8 mouse cellular contexts compared by ENCODE assay signal in the genomic region with DNA sequence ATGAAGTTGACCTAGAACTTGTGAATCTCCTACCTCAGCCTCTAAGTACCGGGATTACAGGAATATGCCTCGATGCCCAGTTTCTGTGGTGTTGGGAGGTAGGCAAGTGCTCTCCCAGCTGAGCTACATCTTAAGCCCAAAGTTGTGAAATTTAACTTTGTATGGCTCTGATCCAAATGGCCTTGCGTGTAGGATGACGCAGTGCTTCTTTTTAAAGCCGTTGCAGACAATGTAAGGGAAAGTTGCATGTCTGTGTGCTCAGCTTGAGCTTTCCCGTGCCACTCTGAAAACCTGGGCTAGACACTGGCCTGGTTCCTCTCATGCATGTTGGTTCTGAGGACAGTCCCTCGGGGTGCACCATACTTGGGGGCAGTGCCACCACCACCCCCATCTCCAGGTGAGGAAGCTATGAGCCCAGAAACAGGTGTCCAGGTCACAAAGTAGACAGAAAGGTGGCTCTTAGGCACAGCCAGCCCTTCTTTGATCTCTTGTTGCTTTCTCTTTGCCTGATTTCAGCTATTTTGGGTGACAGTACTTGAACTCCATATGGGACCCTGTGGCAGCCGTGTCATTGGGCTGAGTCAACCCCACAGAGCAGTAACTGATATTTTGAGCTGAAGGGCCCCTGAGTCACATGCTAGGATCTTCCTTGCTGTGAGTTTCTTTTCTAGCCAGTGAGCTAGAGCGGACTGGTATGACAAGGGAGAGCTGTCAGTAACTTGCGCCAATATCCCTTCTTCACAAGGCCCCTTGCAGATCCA. TPM values are rescaled to one million over a fixed set of nuclear protein-coding genes. Genes with fewer than 3 reads are reported as not detected.
DNase-seq lines count a peak whose midpoint lies in the region; ATAC-seq and TF ChIP-seq lines count a peak whose summit lies in the region.

No protein-coding gene starts in this region.

- no peak overlapping the region for H3K4me3 ChIP-seq in forebrain, embryonic 13.5 days
- H3K4me3 ChIP-seq in forebrain, embryonic 11.5 days (ENCODE audit: low read depth, low read length): no peak overlapping the region
- H3K4me3 ChIP-seq in brown adipose tissue, adult 24 weeks (ENCODE audit: insufficient read depth, low read depth, low read length): peak overlapping the region; percentile 19
- H3K4me3 ChIP-seq in intestine, postnatal 0 days (ENCODE audit: low read depth, low read length): no peak overlapping the region
- no peak overlapping the region for H3K4me3 ChIP-seq in neural tube, embryonic 14.5 days (ENCODE audit: low read depth, low read length)

- peaks cover 53% of the 10 kb centered on the region for H3K4me1 ChIP-seq in forebrain, embryonic 13.5 days
- peaks cover 21% of the 10 kb centered on the region; the same call in 1 of the 2 replicates for H3K4me1 ChIP-seq in forebrain, embryonic 11.5 days (replicated peaks; ENCODE audit: control insufficient read depth, insufficient read depth, low read length)
- peaks cover 39% of the 10 kb centered on the region for H3K4me1 ChIP-seq in brown adipose tissue, adult 24 weeks (ENCODE audit: control insufficient read depth, insufficient read depth, insufficient read length, low read length)
- H3K4me1 ChIP-seq in intestine, postnatal 0 days (replicated peaks; ENCODE audit: control insufficient read depth, insufficient read depth, low read length): peaks cover 20% of the 10 kb centered on the region
- peaks cover 46% of the 10 kb centered on the region for H3K4me1 ChIP-seq in neural tube, embryonic 14.5 days (ENCODE audit: control insufficient read depth, insufficient read depth, low read length)

- H3K27ac ChIP-seq in forebrain, embryonic 13.5 days: peak overlapping the region; percentile 49
- H3K27ac ChIP-seq in forebrain, embryonic 11.5 days (ENCODE audit: low read depth, low read length): no peak overlapping the region
- peak overlapping the region; percentile 96 for H3K27ac ChIP-seq in brown adipose tissue, adult 24 weeks (replicated peaks; ENCODE audit: low read depth, low read length)
- peak overlapping the region; percentile 70 for H3K27ac ChIP-seq in intestine, postnatal 0 days (ENCODE audit: low read depth, low read length)
- H3K27ac ChIP-seq in neural tube, embryonic 14.5 days (ENCODE audit: low read depth, low read length): peak overlapping the region; percentile 78

- no peak for TF ChIP-seq CTCF in intestine, postnatal 0 days (IDR thresholded peaks at IDR 0.05; ENCODE audit: low read depth)

- H3K27me3 ChIP-seq in forebrain, embryonic 13.5 days: no peaks in the 10 kb centered on the region
- H3K27me3 ChIP-seq in forebrain, embryonic 11.5 days (ENCODE audit: control insufficient read depth, insufficient read depth, low read length): no peaks in the 10 kb centered on the region
- no peaks in the 10 kb centered on the region for H3K27me3 ChIP-seq in intestine, postnatal 0 days (replicated peaks; ENCODE audit: control insufficient read depth, insufficient read depth, low read length)
- no peaks in the 10 kb centered on the region for H3K27me3 ChIP-seq in neural tube, embryonic 14.5 days (ENCODE audit: control insufficient read depth, insufficient read depth, low read length)

- no peaks in the 10 kb centered on the region for H3K9me3 ChIP-seq in forebrain, embryonic 13.5 days (replicated peaks)
- H3K9me3 ChIP-seq in forebrain, embryonic 11.5 days (ENCODE audit: control insufficient read depth, low read length): no peaks in the 10 kb centered on the region
- no peaks in the 10 kb centered on the region for H3K9me3 ChIP-seq in intestine, postnatal 0 days (ENCODE audit: control insufficient read depth)
- H3K9me3 ChIP-seq in neural tube, embryonic 14.5 days (ENCODE audit: control insufficient read depth, low read length): no peaks in the 10 kb centered on the region

- ATAC-seq in forebrain, embryonic 13.5 days: no peak
- no peak for ATAC-seq in forebrain, embryonic 11.5 days (replicated peaks; ENCODE audit: low FRiP score)
- no peak for ATAC-seq in intestine, postnatal 0 days
- no peak for ATAC-seq in neural tube, embryonic 14.5 days (ENCODE audit: low read depth)

- DNase-seq in forebrain, embryonic 11.5 days (ENCODE audit: low spot score): no peak
- DNase-seq in 3134 (ENCODE audit: extremely low read depth, insufficient read length, low spot score): peak; percentile 51
- no peak for DNase-seq in layer of hippocampus, postnatal 10 days (ENCODE audit: low spot score in 2 of 2)
- no peak for DNase-seq in cerebellum, postnatal 36 days

- WGBS in forebrain, embryonic 13.5 days: 83% methylated on average over 10 of the region's 10 CpGs
- 87% methylated on average over 10 of the region's 10 CpGs for WGBS in forebrain, embryonic 11.5 days
- 59% methylated on average over 10 of the region's 10 CpGs for WGBS in intestine, postnatal 0 days
- 78% methylated on average over 10 of the region's 10 CpGs for WGBS in neural tube, embryonic 14.5 days

- no peaks in the 10 kb centered on the region for H3K36me3 ChIP-seq in forebrain, embryonic 13.5 days (ENCODE audit: poor library complexity, severe bottlenecking)
- no peaks in the 10 kb centered on the region for H3K36me3 ChIP-seq in forebrain, embryonic 11.5 days (ENCODE audit: control insufficient read depth, insufficient read depth, low read length)
- H3K36me3 ChIP-seq in intestine, postnatal 0 days (ENCODE audit: control insufficient read depth, insufficient read depth): no peaks in the 10 kb centered on the region
- no peaks in the 10 kb centered on the region for H3K36me3 ChIP-seq in neural tube, embryonic 14.5 days (ENCODE audit: control insufficient read depth, insufficient read depth, low read length)

- no peak overlapping the region for H3K4me2 ChIP-seq in forebrain, embryonic 13.5 days
- no peak overlapping the region for H3K4me2 ChIP-seq in forebrain, embryonic 11.5 days (ENCODE audit: low read depth, low read length, severe bottlenecking)
- H3K4me2 ChIP-seq in intestine, postnatal 0 days (replicated peaks; ENCODE audit: low read depth): peak overlapping the region; percentile 33
- H3K4me2 ChIP-seq in neural tube, embryonic 14.5 days (ENCODE audit: low read depth, low read length): peak overlapping the region; percentile 24; the same call in 1 of the 2 replicates

- peak overlapping the region; percentile 27 for H3K9ac ChIP-seq in forebrain, embryonic 13.5 days
- H3K9ac ChIP-seq in forebrain, embryonic 11.5 days (ENCODE audit: low read length): no peak overlapping the region
- no peak overlapping the region for H3K9ac ChIP-seq in intestine, postnatal 0 days (ENCODE audit: low read depth, low read length)
- 0 out of 2 replicates have a peak overlapping the region, but pooled peaks have one; percentile 37 for H3K9ac ChIP-seq in neural tube, embryonic 14.5 days (replicated peaks; ENCODE audit: low read depth, low read length)

RNA-seq across cellular contexts. Expression of gene Stk40, which starts 6.0 kb away (rescaled TPM):
- 34.2 and 36.1 TPM in 2 replicates for polyA plus RNA-seq in forebrain, embryonic 13.5 days (2015; fragmentation: Nextera tagmentation; extraction: Ambion mirVana)
- polyA plus RNA-seq in forebrain, embryonic 11.5 days (2014; fragmentation: Nextera tagmentation; extraction: Ambion mirVana): 37.4 and 37.5 TPM in 2 replicates
- polyA plus RNA-seq in brown adipose tissue, adult 24 weeks (2012; ENCODE audit: insufficient read depth, insufficient read length, missing spikeins): 53.8 and 65.5 TPM in 2 replicates
- 14.5 and 14.6 TPM in 2 replicates for polyA plus RNA-seq in intestine, postnatal 0 days (2015; fragmentation: Nextera tagmentation; extraction: Ambion mirVana)
- polyA plus RNA-seq in neural tube, embryonic 14.5 days (2014; fragmentation: Nextera tagmentation; extraction: Ambion mirVana): 15.2 and 21.8 TPM in 2 replicates
- total RNA-seq in layer of hippocampus, postnatal 10 days (2021): 10 to 100 TPM; 19.7 to 20.7 TPM

RNA-seq across cellular contexts. Expression of gene Lsm10, which starts 13.4 kb away (rescaled TPM):
- 55.9 and 56.0 TPM in 2 replicates for polyA plus RNA-seq in forebrain, embryonic 13.5 days (2015; fragmentation: Nextera tagmentation; extraction: Ambion mirVana)
- polyA plus RNA-seq in forebrain, embryonic 11.5 days (2014; fragmentation: Nextera tagmentation; extraction: Ambion mirVana): 43.0 and 44.4 TPM in 2 replicates
- polyA plus RNA-seq in brown adipose tissue, adult 24 weeks (2012; ENCODE audit: insufficient read depth, insufficient read length, missing spikeins): 19.2 and 24.1 TPM in 2 replicates
- polyA plus RNA-seq in intestine, postnatal 0 days (2015; fragmentation: Nextera tagmentation; extraction: Ambion mirVana): 49.0 and 50.4 TPM in 2 replicates
- 46.4 and 48.3 TPM in 2 replicates for polyA plus RNA-seq in neural tube, embryonic 14.5 days (2014; fragmentation: Nextera tagmentation; extraction: Ambion mirVana)
- total RNA-seq in layer of hippocampus, postnatal 10 days (2021): 10 to 100 TPM; 15.6 TPM

RNA-seq across cellular contexts. Expression of gene Eva1b, which starts 37.8 kb away (rescaled TPM):
- polyA plus RNA-seq in forebrain, embryonic 13.5 days (2015; fragmentation: Nextera tagmentation; extraction: Ambion mirVana): 7.9 and 8.1 TPM in 2 replicates
- polyA plus RNA-seq in forebrain, embryonic 11.5 days (2014; fragmentation: Nextera tagmentation; extraction: Ambion mirVana): 18.6 and 19.0 TPM in 2 replicates
- polyA plus RNA-seq in brown adipose tissue, adult 24 weeks (2012; ENCODE audit: insufficient read depth, insufficient read length, missing spikeins): 8.6 and 13.5 TPM in 2 replicates
- 28.9 and 29.0 TPM in 2 replicates for polyA plus RNA-seq in intestine, postnatal 0 days (2015; fragmentation: Nextera tagmentation; extraction: Ambion mirVana)
- polyA plus RNA-seq in neural tube, embryonic 14.5 days (2014; fragmentation: Nextera tagmentation; extraction: Ambion mirVana): 5.4 and 14.6 TPM in 2 replicates
- total RNA-seq in layer of hippocampus, postnatal 10 days (2021): 10 to 100 TPM in 1 of 2 experiments, 1 to 10 TPM in 1; 6.7 to 10.4 TPM

RNA-seq across cellular contexts. Expression of gene Oscp1, which starts 51.4 kb away (rescaled TPM):
- 27.8 and 37.7 TPM in 2 replicates for polyA plus RNA-seq in forebrain, embryonic 13.5 days (2015; fragmentation: Nextera tagmentation; extraction: Ambion mirVana)
- 26.3 and 27.8 TPM in 2 replicates for polyA plus RNA-seq in forebrain, embryonic 11.5 days (2014; fragmentation: Nextera tagmentation; extraction: Ambion mirVana)
- polyA plus RNA-seq in brown adipose tissue, adult 24 weeks (2012; ENCODE audit: insufficient read depth, insufficient read length, missing spikeins): 16.3 and 26.3 TPM in 2 replicates
- polyA plus RNA-seq in intestine, postnatal 0 days (2015; fragmentation: Nextera tagmentation; extraction: Ambion mirVana): 2.7 and 3.5 TPM in 2 replicates
- polyA plus RNA-seq in neural tube, embryonic 14.5 days (2014; fragmentation: Nextera tagmentation; extraction: Ambion mirVana): 30.2 and 40.2 TPM in 2 replicates
- total RNA-seq in layer of hippocampus, postnatal 10 days (2021): 10 to 100 TPM; 43.2 to 53.0 TPM

RNA-seq across cellular contexts. Expression of gene Sh3d21, which starts 53.5 kb away (rescaled TPM):
- polyA plus RNA-seq in forebrain, embryonic 13.5 days (2015; fragmentation: Nextera tagmentation; extraction: Ambion mirVana): 0.39 and 0.41 TPM in 2 replicates
- polyA plus RNA-seq in forebrain, embryonic 11.5 days (2014; fragmentation: Nextera tagmentation; extraction: Ambion mirVana): 1.6 TPM in 2 replicates
- polyA plus RNA-seq in brown adipose tissue, adult 24 weeks (2012; ENCODE audit: insufficient read depth, insufficient read length, missing spikeins): 2.1 and 3.5 TPM in 2 replicates
- 10.0 and 12.3 TPM in 2 replicates for polyA plus RNA-seq in intestine, postnatal 0 days (2015; fragmentation: Nextera tagmentation; extraction: Ambion mirVana)
- polyA plus RNA-seq in neural tube, embryonic 14.5 days (2014; fragmentation: Nextera tagmentation; extraction: Ambion mirVana): 0.67 and 1.5 TPM in 2 replicates
- 1 to 10 TPM; 1.0 to 1.1 TPM for total RNA-seq in layer of hippocampus, postnatal 10 days (2021)

Comparison
In these comparisons a context has a peak if more than half of its experiments do, and no peak if none do; other contexts are left out.
1. H3K9ac ChIP-seq: peak in forebrain, embryonic 13.5 days (single experiment) and neural tube, embryonic 14.5 days (single experiment); none in forebrain, embryonic 11.5 days (single experiment) and intestine, postnatal 0 days (single experiment).
2. H3K4me2 ChIP-seq: peak in intestine, postnatal 0 days (single experiment) and neural tube, embryonic 14.5 days (single experiment); none in forebrain, embryonic 13.5 days (single experiment) and forebrain, embryonic 11.5 days (single experiment).